Mouse (Mus musculus) mouse embryonic stem cell (cell line): ENCODE results near the gene Mmp2.
"Not testable (repeated sequence)": the region's sequence is repeated elsewhere in the genome, so short reads cannot be mapped to it uniquely, and the experiment has no call there.

Experiments used
- in situ Hi-C, 2 experiments: fragments of 300-500 bp; cut with MboI; formaldehyde crosslinking; loops; 1 replicate in 1 of 2; 3 replicates in 1 of 2; pipeline ENCODE4 v1.14.3; 2019 to 2020; ENCODE audit warnings: low sequenced_read_pairs in 2 of 2, low pct_unique_long_range_greater_than_20kb in 1 of 2, mixed read lengths in 1 of 2; ENCODE audit not compliant: unreplicated experiment in 1 of 2

Mmp2 gene

GRCm38 (mm10) chr8:92872063-92872759 is 45.1 kb downstream of the Mmp2 start:
- in situ Hi-C loops: no loop called here

GRCm38 (mm10) chr8:92875795-92876194 is 48.7 kb downstream of the Mmp2 start:
- in situ Hi-C loops: no loop called here

DNA sequence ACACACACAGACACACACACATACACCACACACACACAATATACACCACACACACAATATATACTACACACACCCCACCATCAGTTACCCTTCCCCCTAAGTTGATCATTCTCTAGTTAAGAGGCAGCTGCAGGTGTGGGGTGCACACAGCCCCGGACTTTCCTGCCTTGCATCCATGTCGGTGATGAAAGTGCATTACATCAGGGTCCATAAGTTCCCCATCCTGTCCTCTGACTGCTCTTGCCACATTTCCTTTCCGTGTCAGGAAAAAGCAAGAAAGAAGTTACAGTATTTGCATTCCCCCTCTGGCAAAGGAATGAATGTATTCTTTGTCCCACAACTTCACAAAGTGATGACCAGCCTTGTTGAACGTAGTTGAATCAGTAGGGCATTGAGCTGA is 54.2 kb downstream of the Mmp2 start:
- in situ Hi-C loops: no loop called here

GRCm38 (mm10) chr8:92883771-92884170 is 56.7 kb downstream of the Mmp2 start:
- in situ Hi-C loops: no loop called here

GRCm38 (mm10) chr8:92892216-92892615 is 65.1 kb downstream of the Mmp2 start:
- in situ Hi-C loops: not testable (repeated sequence)

- in situ Hi-C loops: no loop called here
Measured at GRCm38 (mm10) chr8:92893870-92894269, 66.8 kb downstream of the Mmp2 start.

DNA sequence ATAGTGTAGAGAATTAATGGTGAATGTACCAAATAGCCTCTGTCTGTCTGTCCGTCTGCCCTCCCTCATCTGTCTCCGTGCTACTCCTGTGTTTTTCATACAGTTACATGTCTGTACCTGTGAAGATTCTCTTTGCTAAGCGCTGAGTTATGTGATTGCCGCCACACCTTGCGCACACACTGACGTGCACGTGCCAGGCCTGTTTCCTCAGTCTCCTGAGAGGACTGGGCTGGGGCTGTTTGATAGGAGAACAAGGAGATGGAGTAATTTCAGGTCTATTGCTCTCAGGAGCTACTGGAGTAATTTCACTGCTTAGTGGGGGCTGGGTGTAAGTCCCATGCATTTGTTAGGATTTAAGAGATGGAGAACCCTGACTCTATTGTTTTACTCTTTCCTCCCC is 68.0 kb downstream of the Mmp2 start:
- in situ Hi-C loops: no loop called here

DNA sequence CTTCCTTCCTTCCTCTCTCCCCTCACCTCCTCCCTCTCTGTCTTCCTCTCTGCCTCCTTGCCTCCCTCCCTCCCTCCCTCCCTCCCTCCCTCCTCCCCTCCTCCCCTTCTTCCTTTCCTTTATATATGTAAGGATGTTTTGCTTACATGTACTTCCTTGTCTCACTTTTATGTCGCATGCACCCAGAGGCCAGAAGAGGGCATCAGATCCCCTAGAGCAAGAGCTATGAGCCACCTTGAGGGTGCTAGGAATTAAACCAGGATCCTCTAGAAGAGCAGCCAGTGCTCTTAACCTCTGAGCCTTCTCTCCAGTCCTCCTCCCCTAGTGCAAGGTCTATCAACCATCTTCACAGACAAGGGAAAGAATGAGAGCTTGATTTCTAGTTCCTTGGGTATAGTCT is 69.0 kb downstream of the Mmp2 start:
- in situ Hi-C loops: no loop called here

DNA sequence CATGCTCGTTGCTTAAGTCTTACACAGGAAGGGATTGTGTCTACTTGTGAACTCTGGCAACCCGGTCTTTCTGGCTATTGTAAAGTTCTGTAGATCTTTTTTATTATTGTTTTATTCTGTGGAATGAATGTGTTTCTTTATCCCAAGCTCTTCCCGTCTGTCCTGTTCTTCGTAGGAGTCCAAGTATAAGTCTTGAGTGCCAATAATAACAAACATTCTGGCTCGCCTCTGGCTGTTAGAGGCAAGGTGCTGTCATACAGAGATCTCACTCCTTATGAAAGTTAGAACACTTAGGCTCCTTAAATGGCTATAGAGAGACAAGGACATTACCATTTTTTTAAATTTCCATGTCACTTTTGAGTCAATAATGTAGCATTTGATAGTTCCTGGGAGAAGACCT is 69.5 kb downstream of the Mmp2 start:
- in situ Hi-C loops: no loop called here

- in situ Hi-C loops: no loop called here
Measured at GRCm38 (mm10) chr8:92897794-92898193, 70.7 kb downstream of the Mmp2 start.

DNA sequence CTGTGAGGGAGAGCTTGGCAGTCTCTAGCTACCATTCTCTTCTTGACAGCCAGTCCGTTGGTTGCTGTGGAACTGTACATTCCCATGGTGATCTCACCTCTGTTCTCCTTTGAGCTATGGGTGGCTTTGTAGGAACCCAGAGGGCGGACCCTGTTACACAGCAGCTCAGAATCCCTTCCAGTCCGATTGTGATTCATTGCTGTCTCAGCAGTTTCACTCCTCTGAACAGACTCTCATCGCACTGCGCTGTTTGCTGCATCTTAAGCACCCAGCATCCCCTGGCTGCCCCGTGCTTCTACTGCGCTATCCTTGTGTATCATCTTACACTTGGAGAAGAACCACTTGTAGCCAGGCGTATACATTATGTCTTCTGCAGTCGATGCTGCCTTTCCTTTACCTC is 72.5 kb downstream of the Mmp2 start:
- in situ Hi-C loops: no loop called here

- in situ Hi-C loops: no loop called here
Measured at GRCm38 (mm10) chr8:92901107-92901506, 74.0 kb downstream of the Mmp2 start, which contains the start of gene Capns2. Gene Capns2, plus strand, starts transcription at chr8:92901407.

DNA sequence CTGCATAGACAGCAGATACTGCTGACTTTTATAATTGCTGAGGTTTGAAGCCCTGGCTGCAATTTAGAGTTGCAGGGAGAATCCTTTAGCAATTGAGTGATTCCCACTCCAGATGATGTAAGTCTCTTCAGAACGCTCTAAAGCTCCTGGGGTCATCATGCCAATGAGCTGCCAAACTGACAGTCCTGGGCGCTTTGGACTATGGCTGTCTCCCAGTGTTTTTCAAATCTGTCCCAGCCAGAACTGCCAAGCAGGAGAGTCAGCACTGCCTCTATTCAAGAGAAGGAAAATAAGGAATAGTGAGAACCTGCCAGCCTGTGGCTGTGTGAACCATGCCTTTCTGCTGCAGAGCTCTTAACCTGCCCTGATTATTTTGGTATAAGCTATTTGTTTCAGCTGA is 75.9 kb downstream of the Mmp2 start:
- in situ Hi-C loops: no loop called here
